Mouse (Mus musculus) limb, embryonic 15.5 days (tissue): ENCODE data around the gene Dach1. TPM values are rescaled to one million over a fixed set of nuclear protein-coding genes. Genes with fewer than 3 reads are reported as not detected.

Source experiments
- ATAC-seq: fragments of 200-750 bp; cut with Nextera tagmentation; 2 replicates; pipeline ENCODE4 v1.8.0; 2017; ENCODE audit warnings: low read depth, moderate TSS enrichment; ENCODE audit not compliant: insufficient number of reproducible peaks, low FRiP score, low TSS enrichment
- H3K27ac ChIP-seq: fragments of 300-500 bp; sonication (generic); 2 replicates; pipeline ENCODE4 v1.5.1; 2015; ENCODE audit warnings: moderate library complexity, mild to moderate bottlenecking, inconsistent platforms
- H3K27me3 ChIP-seq: fragments of 300-500 bp; sonication (generic); 2 replicates; pipeline ENCODE4 v1.6.1; 2015; ENCODE audit warnings: inconsistent platforms
- H3K36me3 ChIP-seq: fragments of 300-500 bp; sonication (generic); 2 replicates; pipeline ENCODE4 v1.6.1; 2015; ENCODE audit warnings: inconsistent platforms
- H3K4me1 ChIP-seq: fragments of 300-500 bp; sonication (generic); 2 replicates; pipeline ENCODE4 v1.6.1; 2015; ENCODE audit warnings: inconsistent platforms
- H3K4me2 ChIP-seq: fragments of 300-500 bp; sonication (generic); 2 replicates; pipeline ENCODE4 v1.6.1; 2015; ENCODE audit warnings: mild to moderate bottlenecking, inconsistent platforms
- H3K4me3 ChIP-seq: fragments of 300-500 bp; sonication (generic); 2 replicates; pipeline ENCODE4 v1.5.1; 2015; ENCODE audit warnings: mild to moderate bottlenecking, inconsistent platforms
- H3K9ac ChIP-seq: fragments of 300-500 bp; sonication (generic); 2 replicates; pipeline ENCODE4 v1.6.1; 2015; ENCODE audit warnings: inconsistent platforms
- H3K9me3 ChIP-seq: fragments of 300-500 bp; sonication (generic); 2 replicates; pipeline ENCODE4 v1.6.1; 2016; ENCODE audit warnings: inconsistent platforms
- WGBS: fragments of 180-500 bp; shearing (Covaris S2); methylation state at CpG from one replicate; pipeline ENCODE4 v1.1.7; 2015; 5-methylcytosine and 5-hydroxymethylcytosine counted together
- polyA plus RNA-seq: library from polyadenylated mRNA; unstranded; fragments of >200 nt; fragmentation: Nextera tagmentation; extraction: Ambion mirVana; gene quantifications from 2 replicates; pipeline ENCODE4 v1.2.1, GENCODE M21; 2015

Dach1 gene
- polyA plus RNA-seq, 1 experiment from 2014 or later, result 4.5 TPM

DNA sequence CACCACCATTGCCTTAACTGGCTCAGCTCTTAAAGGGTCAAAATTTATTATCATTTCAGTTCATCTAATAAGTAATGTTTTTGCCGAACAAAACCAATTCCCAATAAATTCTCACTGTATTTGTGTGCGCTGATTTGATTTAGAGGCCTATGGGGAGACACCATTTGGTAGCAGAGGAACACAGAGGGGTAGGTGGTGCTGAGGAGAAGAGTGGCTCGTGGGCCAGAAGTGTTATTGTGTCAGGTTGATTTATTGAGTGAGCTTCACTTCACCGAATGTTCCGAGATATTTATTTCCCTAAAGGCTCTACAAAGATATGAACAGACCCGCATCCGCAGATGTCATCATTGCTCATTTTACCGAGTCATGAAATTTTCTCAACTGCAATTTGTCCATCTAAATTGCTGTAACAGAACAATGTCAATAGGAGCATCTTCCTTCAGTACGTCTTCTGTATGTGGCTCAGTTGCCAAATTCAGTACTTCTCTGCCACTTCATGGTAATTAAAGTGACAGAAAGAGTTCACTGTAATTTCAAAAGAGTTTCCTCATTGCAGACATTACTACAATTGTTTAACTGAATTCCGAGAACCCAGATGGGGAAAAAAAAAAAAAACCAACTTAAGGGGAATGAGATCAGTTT, 65.1 kb downstream of the Dach1 start:
- no peak overlapping the region for H3K4me3 ChIP-seq
- no peak overlapping the region for H3K4me2 ChIP-seq
- no peak for ATAC-seq
- H3K9me3 ChIP-seq, result no peaks in the 10 kb centered on the region
- H3K4me1 ChIP-seq, result no peaks in the 10 kb centered on the region
- WGBS, result 48% methylated on average over 10 of the region's 10 CpGs
- no peak overlapping the region for H3K9ac ChIP-seq
- no peak overlapping the region for H3K27ac ChIP-seq
- no peaks in the 10 kb centered on the region for H3K36me3 ChIP-seq
- H3K27me3 ChIP-seq, result no peaks in the 10 kb centered on the region

DNA sequence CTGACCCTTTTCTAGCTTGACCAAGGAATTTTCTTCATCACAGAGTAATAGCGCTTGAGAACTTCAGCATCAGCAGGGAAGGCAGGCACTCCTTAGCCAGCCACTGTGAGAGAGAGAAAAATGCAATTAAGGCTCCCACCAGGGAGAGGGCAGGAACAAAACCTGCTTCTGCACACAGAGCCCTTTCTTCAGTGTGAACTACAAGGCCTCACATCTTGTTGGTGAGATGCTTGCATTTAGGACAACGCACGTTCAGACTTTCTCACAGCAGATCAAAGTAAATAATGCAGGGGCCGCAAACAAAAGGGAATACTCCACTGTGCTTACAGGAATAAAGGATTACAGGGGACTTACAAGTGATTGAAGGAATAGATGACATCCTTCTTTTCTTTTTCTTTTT, 74.3 kb downstream of the Dach1 start:
- no peak overlapping the region for H3K27ac ChIP-seq
- no peak overlapping the region for H3K9ac ChIP-seq
- no peak overlapping the region for H3K4me2 ChIP-seq
- H3K9me3 ChIP-seq, result no peaks in the 10 kb centered on the region
- H3K4me3 ChIP-seq, result no peak overlapping the region
- H3K4me1 ChIP-seq, result no peaks in the 10 kb centered on the region
- WGBS, result 56% methylated on average over 4 of the region's 4 CpGs
- no peaks in the 10 kb centered on the region for H3K36me3 ChIP-seq
- ATAC-seq, result no peak
- H3K27me3 ChIP-seq, result no peaks in the 10 kb centered on the region

DNA sequence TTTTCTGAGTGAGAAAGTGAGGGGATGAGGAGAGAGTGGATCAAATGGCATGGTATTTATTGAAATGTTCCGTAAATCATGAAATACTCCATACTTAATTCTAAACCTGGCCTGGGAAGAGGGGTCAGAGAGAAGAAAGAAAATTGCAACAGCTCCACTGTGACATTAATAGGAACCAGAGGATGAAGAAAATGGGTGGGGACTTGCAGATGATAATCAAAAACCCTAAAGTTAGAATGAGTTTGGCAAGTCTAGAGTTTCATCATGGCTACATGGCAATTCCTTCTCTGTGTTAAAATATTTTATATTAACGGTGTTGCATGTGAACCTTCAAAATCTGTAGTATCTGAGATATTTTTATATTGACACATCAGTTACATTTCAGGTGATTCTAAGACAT, 80.3 kb downstream of the Dach1 start:
- no peaks in the 10 kb centered on the region for H3K27me3 ChIP-seq
- no peaks in the 10 kb centered on the region for H3K4me1 ChIP-seq
- no peak overlapping the region for H3K4me2 ChIP-seq
- WGBS, result 83% methylated on average over 2 of the region's 2 CpGs
- H3K36me3 ChIP-seq, result no peaks in the 10 kb centered on the region
- no peak overlapping the region for H3K4me3 ChIP-seq
- no peaks in the 10 kb centered on the region for H3K9me3 ChIP-seq
- no peak overlapping the region for H3K9ac ChIP-seq
- H3K27ac ChIP-seq, result no peak overlapping the region
- no peak for ATAC-seq

DNA sequence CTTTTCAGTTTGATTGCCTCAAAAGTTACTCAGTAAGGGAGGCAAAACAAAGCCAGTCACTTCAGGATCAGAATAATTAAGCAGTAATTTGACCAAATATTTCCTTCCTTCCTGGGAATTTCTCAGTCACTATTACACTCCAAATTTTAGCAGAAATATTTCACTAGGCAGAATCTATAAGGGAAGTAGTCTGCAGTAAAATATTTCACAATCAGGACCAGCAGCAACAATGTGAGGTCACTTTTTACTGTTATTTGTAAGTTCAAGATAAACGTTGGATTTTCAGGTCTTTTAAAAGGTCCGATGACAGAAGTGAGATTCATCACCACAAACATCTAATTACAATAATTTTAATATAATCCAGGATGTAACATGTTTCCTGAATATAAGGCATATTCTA, 82.2 kb downstream of the Dach1 start:
- H3K4me2 ChIP-seq, result no peak overlapping the region
- H3K36me3 ChIP-seq, result no peaks in the 10 kb centered on the region
- 65% methylated on average over 2 of the region's 2 CpGs for WGBS
- no peaks in the 10 kb centered on the region for H3K27me3 ChIP-seq
- H3K9me3 ChIP-seq, result no peaks in the 10 kb centered on the region
- no peak for ATAC-seq
- no peak overlapping the region for H3K4me3 ChIP-seq
- H3K27ac ChIP-seq, result no peak overlapping the region
- no peak overlapping the region for H3K9ac ChIP-seq
- H3K4me1 ChIP-seq, result no peaks in the 10 kb centered on the region

DNA sequence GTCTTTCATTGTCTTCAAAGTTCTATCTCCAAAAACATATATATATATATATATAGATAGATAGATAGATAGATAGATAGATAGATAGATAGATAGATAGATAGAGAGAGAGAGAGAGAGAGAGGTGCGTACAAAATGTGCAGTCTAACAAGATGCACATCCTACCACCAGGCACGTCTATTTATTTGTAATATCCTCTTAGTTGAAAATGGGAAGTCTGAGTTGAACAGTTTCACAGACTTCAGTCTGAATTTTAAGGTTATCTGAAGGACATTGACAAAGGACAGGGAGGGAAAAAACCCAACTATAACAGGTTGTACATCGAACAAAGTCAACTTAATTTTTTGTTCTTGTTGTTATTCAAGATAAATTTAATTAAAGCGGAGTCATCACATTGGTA, 82.8 kb downstream of the Dach1 start:
- no peak for ATAC-seq
- Histone ChIP-seq H3K27ac (no peak overlapping the region), H3K9me3 (no peaks in the 10 kb centered on the region), H3K9ac (no peak overlapping the region), H3K4me3 (no peak overlapping the region), H3K36me3 (no peaks in the 10 kb centered on the region), H3K4me1 (no peaks in the 10 kb centered on the region), H3K27me3 (no peaks in the 10 kb centered on the region), H3K4me2 (no peak overlapping the region)
- WGBS, result 89% methylated on average over 4 of the region's 4 CpGs

DNA sequence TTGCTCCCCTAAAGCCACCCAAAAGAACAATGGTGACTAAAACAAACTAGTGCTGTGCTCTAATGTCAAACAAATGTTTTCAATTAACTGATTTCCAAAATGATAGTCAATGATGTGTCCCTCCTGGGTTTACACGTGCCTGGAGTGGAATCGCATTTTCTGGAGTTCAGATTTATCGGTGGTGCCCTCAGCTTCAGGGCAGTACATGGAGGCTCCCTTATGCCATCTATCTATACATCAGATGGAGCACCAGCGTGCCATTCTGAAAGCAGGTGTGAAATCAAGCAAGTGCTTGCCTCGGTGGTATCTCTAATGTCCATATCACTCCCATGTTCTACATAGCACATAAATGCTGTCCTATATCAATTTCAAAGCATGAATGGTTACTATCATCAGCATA, 84.4 kb downstream of the Dach1 start:
- no peak for ATAC-seq
- H3K4me2 ChIP-seq, result no peak overlapping the region
- no peak overlapping the region for H3K9ac ChIP-seq
- H3K4me3 ChIP-seq, result no peak overlapping the region
- H3K27me3 ChIP-seq, result no peaks in the 10 kb centered on the region
- no peaks in the 10 kb centered on the region for H3K36me3 ChIP-seq
- no peak overlapping the region for H3K27ac ChIP-seq
- H3K4me1 ChIP-seq, result no peaks in the 10 kb centered on the region
- 64% methylated on average over 5 of the region's 5 CpGs for WGBS
- no peaks in the 10 kb centered on the region for H3K9me3 ChIP-seq

DNA sequence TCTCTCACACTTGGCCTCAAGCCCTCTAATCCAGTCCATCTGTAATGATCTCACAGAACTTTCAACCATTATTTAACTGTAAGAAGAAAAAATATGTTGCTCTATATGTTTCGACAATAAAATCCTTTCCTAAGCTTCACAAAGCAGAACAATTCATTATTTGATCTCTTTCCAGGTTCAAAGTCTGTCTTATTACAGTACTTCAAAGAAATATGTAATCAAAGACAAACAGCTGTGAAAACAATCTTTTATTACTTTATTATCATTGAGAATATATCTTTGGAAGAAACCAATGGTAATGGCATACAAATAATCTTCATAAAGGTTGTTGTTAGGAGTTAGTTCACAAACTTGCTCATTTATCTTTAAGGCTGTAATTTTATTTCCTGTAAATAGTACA, 84.8 kb downstream of the Dach1 start:
- H3K4me3 ChIP-seq, result no peak overlapping the region
- H3K4me2 ChIP-seq, result no peak overlapping the region
- WGBS, result 46% methylated on average over 1 of the region's 1 CpGs
- H3K9ac ChIP-seq, result no peak overlapping the region
- H3K9me3 ChIP-seq, result no peaks in the 10 kb centered on the region
- no peaks in the 10 kb centered on the region for H3K4me1 ChIP-seq
- ATAC-seq, result no peak
- no peaks in the 10 kb centered on the region for H3K27me3 ChIP-seq
- no peak overlapping the region for H3K27ac ChIP-seq
- H3K36me3 ChIP-seq, result no peaks in the 10 kb centered on the region

DNA sequence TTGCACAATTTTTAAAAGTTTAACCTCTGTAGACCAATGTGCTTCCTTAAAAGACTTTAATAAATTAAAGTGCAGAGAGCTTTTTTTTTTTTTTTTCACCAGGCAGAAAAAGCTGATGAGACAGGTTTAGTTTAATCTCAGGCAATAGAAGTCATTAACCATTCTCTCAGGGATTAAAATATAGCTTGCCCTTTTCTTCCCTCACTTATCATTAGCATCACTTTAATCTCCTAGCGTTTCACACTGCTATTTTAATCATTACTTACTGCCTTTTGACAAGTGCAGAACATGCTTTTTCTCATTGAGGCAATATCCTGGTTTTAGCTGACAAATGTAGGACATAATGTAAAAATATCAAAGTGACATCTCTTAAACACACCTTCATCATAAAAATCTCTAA, 86.1 kb downstream of the Dach1 start:
- no peaks in the 10 kb centered on the region for H3K4me1 ChIP-seq
- ATAC-seq, result no peak
- H3K4me2 ChIP-seq, result no peak overlapping the region
- H3K27me3 ChIP-seq, result no peaks in the 10 kb centered on the region
- H3K4me3 ChIP-seq, result no peak overlapping the region
- H3K27ac ChIP-seq, result no peak overlapping the region
- H3K9ac ChIP-seq, result no peak overlapping the region
- H3K36me3 ChIP-seq, result no peaks in the 10 kb centered on the region
- H3K9me3 ChIP-seq, result no peaks in the 10 kb centered on the region
- 17% methylated on average over 1 of the region's 1 CpGs for WGBS

DNA sequence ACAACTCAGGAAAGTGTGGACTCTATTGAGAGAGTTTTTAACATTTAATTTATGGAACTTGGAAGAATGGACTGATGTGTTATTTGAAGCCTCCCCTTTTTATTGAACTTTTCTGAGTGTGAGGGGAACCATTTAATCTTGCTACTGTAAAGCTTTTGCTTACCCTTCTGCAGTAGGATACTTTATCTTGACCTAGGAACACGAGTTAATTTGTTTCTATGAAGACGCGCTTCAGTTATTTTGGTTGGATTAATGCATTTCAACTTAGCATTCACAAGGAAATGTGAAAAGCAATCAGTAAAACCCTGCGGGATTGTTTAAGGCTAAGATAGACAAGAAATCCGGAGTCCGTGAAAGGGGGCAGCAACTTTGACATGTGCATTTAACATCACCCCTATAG, 89.6 kb downstream of the Dach1 start:
- ATAC-seq, result no peak
- Histone ChIP-seq H3K4me2 (no peak overlapping the region), H3K9ac (no peak overlapping the region), H3K4me3 (no peak overlapping the region), H3K27me3 (no peaks in the 10 kb centered on the region), H3K4me1 (no peaks in the 10 kb centered on the region), H3K9me3 (no peaks in the 10 kb centered on the region), H3K27ac (no peak overlapping the region), H3K36me3 (no peaks in the 10 kb centered on the region)
- WGBS, result 80% methylated on average over 6 of the region's 6 CpGs

DNA sequence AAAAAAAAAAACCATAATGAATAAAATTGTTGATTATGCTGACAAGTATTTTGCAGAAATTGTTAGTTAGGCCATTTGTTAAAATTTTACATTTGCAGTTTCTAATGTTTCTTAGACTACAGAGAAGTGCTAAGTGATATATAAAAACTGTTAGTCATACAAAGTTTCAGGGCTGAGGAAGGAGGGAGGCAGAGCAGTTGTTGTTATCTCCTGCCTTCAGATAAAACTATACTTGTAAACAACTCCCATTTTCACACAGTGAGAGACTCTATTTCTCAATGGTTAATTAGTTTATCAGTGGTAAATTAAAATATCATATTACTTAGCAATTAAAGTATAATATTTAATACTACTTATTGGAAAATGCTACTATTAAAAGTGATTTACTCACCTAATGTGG, 91.6 kb downstream of the Dach1 start:
- Histone ChIP-seq H3K9ac (no peak overlapping the region), H3K4me3 (no peak overlapping the region), H3K27me3 (no peaks in the 10 kb centered on the region), H3K9me3 (no peaks in the 10 kb centered on the region), H3K36me3 (no peaks in the 10 kb centered on the region), H3K4me1 (no peaks in the 10 kb centered on the region), H3K4me2 (no peak overlapping the region), H3K27ac (no peak overlapping the region)
- no peak for ATAC-seq

DNA sequence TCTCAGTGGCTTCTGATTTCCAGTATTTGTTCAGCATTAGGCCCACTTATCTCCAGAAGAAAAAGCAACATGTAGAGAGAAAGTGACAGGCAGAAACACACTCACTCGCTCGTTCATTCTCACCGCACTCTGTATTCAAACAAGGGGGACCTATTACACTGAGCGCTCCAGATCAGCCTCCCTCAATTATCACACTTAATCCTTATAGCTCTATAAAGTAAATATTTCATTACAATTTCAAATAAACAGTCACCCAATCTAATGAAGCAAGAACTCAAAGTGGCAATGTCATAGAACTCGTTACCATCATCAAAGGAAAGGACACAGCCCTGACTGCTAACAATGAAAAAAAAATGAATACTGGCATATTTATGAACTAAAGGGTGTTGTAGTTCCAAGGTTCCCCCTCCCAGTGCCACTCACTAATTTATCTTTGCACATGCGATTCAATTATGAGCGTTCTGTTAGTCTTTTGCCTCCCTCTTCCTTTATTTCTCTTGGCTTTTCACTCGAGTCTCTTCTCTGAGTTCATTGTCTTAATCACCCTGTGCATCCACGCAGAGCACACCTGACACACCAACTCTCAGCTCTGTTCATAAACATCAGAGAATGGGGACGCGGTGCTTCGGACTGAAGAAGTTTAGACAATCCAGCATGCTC, 96.0 kb downstream of the Dach1 start:
- Histone ChIP-seq H3K4me3 (no peak overlapping the region), H3K9me3 (no peaks in the 10 kb centered on the region), H3K27ac (no peak overlapping the region), H3K36me3 (no peaks in the 10 kb centered on the region), H3K9ac (no peak overlapping the region), H3K4me1 (no peaks in the 10 kb centered on the region), H3K4me2 (no peak overlapping the region), H3K27me3 (no peaks in the 10 kb centered on the region)
- 65% methylated on average over 12 of the region's 12 CpGs for WGBS
- ATAC-seq, result no peak

DNA sequence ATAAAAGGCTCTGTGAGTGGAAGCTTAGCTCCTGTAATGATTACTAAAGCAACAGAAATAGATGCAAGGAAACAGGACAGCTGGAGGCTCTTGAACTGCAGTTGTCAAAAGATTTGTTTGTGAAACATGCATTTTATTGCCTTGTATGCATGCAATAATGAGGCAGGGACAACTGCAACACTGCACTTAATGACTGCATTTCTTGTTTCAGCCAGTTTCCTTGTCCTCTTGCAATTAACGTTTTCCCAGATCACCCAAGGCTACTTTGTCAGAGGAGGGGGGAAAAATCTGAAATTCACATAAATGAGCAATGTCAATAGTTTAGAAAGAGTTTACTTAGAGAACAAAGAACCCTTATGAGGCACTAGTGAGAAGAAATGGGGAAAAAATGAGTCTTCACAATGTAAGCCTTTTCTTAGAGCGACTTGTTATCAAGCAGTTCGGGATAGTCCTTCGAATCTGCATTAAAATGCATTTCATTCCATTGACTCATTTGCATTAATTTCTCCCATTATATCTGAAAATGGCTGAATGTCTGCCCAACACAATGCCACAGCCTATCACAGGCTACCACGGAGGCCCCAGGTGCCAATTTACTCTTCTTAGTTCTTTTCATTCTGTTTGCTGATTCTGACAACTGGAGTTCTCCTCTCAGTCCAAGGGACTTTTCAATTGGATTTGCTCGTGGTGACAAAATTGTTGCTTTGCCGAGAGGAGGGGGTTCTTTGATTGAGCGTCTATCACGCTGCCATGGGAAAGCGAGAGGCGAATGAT, 96.7 kb downstream of the Dach1 start:
- ATAC-seq, result no peak
- Histone ChIP-seq H3K9ac (no peak overlapping the region), H3K27me3 (no peaks in the 10 kb centered on the region), H3K4me1 (no peaks in the 10 kb centered on the region), H3K36me3 (no peaks in the 10 kb centered on the region), H3K4me2 (no peak overlapping the region), H3K4me3 (no peak overlapping the region), H3K27ac (no peak overlapping the region), H3K9me3 (no peaks in the 10 kb centered on the region)
- WGBS, result 47% methylated on average over 11 of the region's 11 CpGs
